Mouse (Mus musculus) thymus, postnatal 36 days (tissue): Measurements from ENCODE around the gene Atxn7l2.
A peak's percentile ranks its signal among the peaks of the same experiment; 100 is the strongest.
"Not testable (repeated sequence)": the region's sequence is repeated elsewhere in the genome, so short reads cannot be mapped to it uniquely, and the experiment has no call there.

Experiments
- DNase-seq, 2 experiments: peaks; one replicate each; pipeline ENCODE4 v3.0.0; 2022; ENCODE audit warnings: mixed read lengths in 2 of 2

The Atxn7l2 gene

DNA sequence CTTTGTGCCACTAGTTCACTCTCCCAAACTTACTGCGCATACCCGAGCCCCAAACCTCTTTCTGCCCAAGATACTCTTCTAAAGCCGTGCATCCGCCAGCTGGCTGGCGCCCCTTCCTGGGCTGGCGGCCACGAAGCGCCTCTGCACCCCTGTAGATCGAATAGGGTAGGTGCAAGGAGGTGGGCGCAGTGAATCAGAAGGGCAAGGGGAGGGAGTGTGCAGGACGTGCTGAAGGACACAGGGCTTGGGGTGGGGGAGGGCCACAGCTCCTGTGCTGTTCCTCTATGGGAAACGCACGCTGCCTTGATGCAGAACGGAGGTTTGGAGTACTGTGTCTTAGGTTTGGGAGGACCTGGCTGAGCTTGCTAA, at the start of gene Atxn7l2:
TSS of gene Atxn7l2 (minus strand) at position 164 of the 369 bp plus-strand sequence.
- DNase-seq: no peak

DNA sequence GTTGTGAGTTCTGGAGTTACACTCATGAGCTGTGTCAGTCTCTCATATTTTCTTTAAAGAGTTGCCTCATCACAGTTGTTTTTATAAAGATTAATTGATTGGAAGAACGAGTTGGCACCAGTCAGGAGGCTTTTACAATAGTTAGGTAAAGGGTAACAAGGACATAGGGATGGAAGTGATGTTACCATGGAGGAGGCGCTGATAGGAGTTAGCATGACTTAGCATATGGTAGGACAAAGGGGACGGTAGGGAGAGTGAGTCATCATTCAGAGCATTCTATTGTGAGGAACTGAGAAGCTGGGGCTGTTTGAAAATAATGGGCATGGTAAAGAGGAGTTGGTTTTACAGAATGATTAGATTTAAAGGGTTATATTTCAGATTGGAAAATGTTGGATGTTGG, 48.6 kb upstream of the Atxn7l2 start:
- no peak for DNase-seq

GRCm38 (mm10) chr3:108257831-108258500, 47.2 kb upstream of the Atxn7l2 start:
- DNase-seq: no peak

GRCm38 (mm10) chr3:108256719-108257637, 46.2 kb upstream of the Atxn7l2 start, which contains the start of gene Psma5:
Gene Psma5 (plus strand): TSS chr3:108256926.
- DNase-seq: peak; percentile 92 to 93

- DNase-seq: no peak
These were observed 36.1 kb upstream of the Atxn7l2 start for GRCm38 (mm10) chr3:108246857-108247256.

DNA sequence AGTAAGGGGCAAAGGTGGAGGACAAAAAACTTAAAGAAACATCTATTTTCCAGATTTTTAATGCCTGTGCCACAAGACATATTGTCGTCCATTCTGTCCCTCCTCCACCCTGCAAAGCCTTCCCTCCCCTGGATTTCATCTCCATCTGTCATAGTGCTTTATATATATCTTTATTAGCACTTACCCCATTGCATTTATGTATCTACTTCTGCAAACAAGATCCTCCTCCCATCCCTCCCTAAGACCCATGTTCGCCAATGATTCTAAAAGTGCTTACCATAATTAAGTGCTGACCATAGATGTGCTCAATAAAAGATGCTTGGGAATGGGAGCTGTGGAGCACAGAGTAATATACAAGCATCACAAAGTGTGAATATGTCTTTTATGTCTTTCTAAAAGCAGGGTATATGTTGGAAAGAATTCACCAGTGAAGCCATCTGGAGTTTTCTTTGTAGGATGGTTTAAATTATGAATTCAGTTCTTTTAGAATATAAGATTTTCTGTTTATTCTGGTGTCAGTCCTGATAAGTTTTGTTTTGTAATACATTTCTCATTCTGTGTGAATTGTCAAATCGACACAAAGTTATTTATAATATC, 30.6 kb upstream of the Atxn7l2 start:
- no peak for DNase-seq

DNA sequence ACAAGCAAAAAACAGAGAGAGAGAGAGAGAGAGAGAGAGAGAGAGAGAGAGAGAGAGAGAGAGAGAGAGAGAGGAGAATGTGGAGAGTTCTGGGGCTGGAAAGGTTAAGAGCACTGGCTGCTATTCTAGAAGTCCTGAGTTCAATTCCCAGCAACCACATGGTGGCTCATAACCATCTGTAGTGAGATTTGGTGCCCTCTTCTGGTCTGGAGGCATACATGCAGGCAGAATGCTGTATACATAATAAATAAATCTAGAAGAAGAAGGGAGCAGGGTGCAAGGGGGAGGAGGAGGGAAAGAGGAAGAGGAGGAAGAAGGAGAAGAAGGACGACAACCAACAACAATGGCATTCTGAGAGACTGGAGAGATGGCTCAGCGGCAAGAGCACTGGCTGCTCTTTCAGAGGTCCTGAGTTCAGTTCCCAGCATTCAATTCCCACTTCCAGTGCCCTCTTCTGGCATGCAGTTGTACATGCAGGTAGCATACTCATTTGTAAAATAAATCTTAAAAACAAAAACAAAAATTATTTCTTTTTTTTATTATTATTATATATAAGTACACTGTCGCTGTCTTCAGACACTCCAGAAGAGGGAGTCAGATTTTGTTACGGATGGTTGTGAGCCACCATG, 26.9 kb upstream of the Atxn7l2 start:
- DNase-seq: not testable (repeated sequence)

GRCm38 (mm10) chr3:108231646-108232045, 20.9 kb upstream of the Atxn7l2 start:
- no peak for DNase-seq

DNA sequence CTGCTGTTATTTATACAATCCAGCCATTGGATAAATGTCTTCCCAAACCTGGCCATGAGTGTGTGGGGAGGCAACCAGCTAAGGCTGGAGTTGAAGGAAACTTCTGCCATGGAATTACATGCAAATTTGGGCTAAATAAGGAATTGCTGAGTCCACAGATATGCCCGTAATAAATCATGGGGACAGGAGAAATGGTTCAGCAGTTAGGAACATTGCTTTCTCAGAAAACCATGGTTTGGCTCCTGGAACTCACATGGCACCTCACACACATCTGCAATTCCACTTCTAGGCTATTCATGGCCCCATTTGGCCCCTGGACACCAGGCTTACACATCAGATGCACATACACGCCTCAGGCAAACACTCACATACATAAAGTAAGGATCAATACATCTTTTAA, 16.8 kb upstream of the Atxn7l2 start:
- no peak for DNase-seq

GRCm38 (mm10) chr3:108226558-108227350, 16.0 kb upstream of the Atxn7l2 start, which contains the start of gene Sypl2:
Gene Sypl2 (minus strand): TSS chr3:108226648.
- peak in 1 of 2 experiments; percentile 28 for DNase-seq

DNA sequence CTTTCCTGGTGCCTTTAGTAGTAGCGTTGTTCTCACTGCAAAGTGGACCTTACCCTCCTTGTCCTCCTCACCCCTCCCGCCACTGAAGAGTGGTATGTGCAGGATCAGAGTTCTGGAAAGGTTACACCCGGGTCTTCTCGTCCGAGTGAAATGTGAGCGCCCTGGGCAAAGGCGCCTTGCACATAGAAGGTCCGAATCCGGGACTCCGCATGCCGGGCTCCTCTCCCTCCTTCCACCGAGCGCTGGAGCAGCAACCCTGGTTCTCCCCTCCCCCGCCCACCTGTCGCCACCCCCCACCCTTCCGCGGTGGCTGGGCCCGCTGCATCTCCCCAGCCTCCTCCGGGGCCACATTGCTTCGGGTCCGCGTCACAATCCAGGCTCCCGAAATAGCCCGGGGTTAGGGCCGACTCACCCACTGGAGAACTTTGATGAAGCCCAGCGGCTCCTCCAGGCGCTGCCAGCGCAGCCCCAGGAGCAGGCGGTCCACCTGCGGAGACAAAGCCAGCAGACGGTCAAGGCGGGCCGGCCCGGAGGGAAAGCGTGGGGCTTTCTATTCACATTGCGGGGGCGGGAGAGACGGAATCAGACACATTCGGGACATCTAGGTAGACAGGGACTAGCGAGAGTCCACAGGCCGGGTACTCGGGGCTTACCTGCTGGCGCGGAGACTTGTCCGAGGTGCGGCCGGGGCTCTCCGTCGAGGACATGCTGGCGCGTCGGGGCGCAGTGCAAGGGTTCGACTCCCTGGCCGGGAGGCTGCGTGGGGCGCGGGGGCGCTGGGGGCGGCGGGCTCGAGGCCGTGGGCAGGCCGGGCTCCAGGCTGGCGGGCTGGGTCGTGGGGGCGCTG, 15.2 kb upstream of the Atxn7l2 start:
- DNase-seq: no peak

GRCm38 (mm10) chr3:108220661-108221060, 9.9 kb upstream of the Atxn7l2 start:
- DNase-seq: no peak

- no peak for DNase-seq
These were observed 4.0 kb upstream of the Atxn7l2 start for GRCm38 (mm10) chr3:108214734-108215133.

- DNase-seq: no peak
These were observed 1.7 kb upstream of the Atxn7l2 start for GRCm38 (mm10) chr3:108212406-108212805.

DNA sequence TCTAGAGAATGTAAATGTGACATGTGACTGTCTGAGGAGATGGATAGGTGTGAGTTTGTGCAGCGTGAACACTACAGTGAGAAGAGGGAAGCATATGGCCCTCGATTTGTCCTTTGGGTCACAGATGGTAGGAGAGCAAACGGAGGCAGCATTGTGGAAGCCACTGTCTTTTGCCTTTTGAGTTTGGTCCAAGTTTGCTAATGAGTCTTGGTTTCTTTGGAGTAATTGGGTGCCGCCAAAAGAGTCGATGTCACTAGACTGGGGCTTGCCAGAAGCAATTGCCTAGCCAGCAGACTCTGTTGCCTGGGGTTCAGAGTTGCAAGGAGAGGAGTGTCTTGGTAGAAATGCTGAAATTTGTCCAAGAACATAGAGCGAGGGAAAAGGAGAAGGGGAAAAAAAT, 1.1 kb upstream of the Atxn7l2 start:
- DNase-seq: no peak

DNA sequence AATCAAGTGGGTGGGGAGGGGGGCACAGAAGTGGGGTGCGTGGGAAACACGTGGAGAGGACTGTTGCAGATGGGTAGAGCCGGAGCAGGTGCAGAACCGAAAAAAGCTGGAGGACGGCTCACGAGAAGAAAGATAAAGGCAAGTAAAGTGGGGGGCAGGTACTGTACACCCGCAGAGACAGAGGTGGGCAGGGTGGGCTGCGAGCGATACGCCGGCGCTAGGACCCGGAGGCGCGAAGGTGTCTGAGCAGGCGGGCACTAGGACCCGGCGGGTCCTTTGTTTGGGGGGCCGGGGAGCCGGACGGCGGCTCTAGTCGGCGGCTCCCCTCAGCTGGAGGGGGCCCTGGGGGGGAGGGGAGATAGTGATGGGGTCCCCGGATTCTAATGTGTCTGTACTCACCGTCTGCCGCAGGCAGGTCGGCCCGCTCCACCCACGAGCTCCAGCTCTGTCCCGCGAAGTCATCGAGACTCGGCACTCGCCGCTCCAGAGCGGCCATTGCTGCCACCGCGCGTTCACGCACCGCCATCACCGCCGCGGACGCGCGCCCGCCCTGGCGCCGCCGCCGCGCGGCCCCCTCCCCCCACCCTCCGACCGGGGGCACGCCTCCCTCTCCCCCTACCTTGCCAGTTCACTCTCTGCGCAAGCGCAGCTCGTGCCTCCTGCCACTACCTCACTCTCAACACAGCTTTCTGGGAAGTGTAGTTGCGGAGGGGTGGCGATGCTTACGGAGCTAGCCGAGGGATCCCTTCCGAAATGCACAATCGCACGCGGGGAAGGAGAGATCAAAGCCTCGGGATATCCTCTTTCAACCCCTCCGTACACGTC, 576 bp downstream of the Atxn7l2 start:
- DNase-seq: peak; percentile 91 to 95

DNA sequence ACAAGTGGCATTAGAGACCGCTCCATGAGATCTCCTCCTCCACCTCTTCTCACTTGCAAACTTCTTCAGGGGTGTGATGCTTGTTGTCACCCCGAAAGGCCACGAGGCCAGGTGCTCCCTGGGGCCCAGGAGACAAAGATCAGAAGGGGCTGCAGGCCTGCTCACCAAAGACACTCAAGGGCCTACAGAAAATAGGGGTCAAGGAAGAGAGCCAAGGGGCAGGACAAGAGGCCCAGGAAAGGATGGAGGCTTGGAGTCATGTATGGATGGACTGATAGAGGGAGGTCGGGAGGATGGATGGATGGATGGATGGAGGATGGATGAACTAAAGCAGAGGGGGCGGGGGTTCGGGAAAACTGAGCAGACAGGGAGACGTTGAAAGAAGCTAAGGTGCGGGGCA, 1.2 kb downstream of the Atxn7l2 start:
- no peak for DNase-seq

- DNase-seq: no peak
These were observed 1.7 kb downstream of the Atxn7l2 start for GRCm38 (mm10) chr3:108209001-108209400.

DNA sequence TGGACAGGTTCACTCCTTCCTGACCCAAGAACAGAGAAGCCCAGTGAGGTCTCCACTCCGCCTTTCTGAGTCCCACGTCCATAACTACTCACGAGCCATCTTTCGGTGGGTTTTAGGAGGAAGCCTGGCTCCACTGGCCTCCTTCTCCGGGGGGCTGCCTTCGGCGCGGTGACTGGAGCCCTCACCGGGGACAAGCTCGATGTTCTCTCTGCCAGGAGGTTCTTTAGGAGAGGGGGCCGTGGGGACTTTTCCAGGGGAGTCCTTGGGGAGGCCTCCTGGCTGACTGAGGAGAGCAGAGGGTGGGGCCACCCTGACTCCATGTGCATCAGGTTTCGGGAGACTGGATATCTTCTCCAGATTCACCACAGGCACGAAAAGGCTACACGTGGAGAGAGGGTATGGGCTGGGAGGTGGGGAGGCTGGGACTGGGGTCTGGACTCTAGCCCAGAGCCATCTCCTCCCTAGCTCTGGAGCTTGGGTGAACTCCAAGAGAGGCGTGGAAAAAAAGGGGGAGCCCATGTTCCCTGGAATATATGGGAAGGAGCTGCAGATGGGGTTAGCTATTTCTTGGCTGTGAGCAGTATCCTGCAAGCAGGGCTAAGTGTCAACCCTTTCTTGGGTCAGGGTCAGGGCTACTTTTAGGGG, 3.9 kb downstream of the Atxn7l2 start:
- DNase-seq: no peak

DNA sequence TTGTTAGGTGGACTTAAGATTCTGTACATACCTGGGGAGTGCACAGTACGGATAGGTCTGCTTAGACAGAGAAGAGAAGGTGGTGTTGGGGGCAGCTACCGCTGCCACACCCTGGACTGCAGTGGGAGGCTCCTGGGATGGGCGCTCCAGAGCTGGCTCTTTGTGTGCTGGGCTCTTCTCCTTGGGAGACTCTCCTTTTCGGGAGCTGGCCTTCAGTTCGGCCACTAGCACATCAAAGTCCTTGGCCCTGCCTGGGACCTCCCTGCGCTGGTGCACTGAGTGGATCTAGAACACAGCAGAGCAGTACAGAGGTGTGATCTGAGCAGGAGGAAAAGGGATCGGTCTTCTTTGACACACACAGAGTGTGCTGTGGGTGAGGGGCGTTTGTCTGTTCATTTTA, 5.1 kb downstream of the Atxn7l2 start:
- DNase-seq: no peak
